Mouse (Mus musculus) layer of hippocampus, postnatal 25 days (tissue): ENCODE results near the gene Tmem230. TPM values are rescaled to one million over a fixed set of nuclear protein-coding genes. Genes with fewer than 3 reads are reported as not detected.
A peak's percentile ranks its signal among the peaks of the same experiment; 100 is the strongest.
"Not testable (repeated sequence)": the region's sequence is repeated elsewhere in the genome, so short reads cannot be mapped to it uniquely, and the experiment has no call there.

Experiments used
- DNase-seq, 2 experiments: peaks; one replicate each; pipeline ENCODE4 v3.0.0; 2022; ENCODE audit warnings: mixed read lengths in 2 of 2, low spot score in 1 of 2; ENCODE audit errors: extremely low spot score in 1 of 2
- total RNA-seq, 2 experiments: library from RNA; stranded (reverse); gene quantifications; 2 replicates each; pipeline ENCODE4 v1.2.3; 2021

Gene Tmem230
- total RNA-seq, 2 experiments from 2014 or later = 27.4 to 29.6 TPM

- no peak for DNase-seq
These were observed 27.9 kb upstream of the Tmem230 start for GRCm38 (mm10) chr2:132275527-132275926.

- no peak for DNase-seq
These were observed 25.2 kb upstream of the Tmem230 start for GRCm38 (mm10) chr2:132272694-132273389.

- no peak for DNase-seq
These were observed 22.8 kb upstream of the Tmem230 start for GRCm38 (mm10) chr2:132270331-132270951.

GRCm38 (mm10) chr2:132269217-132269616, 21.6 kb upstream of the Tmem230 start:
- DNase-seq = no peak

GRCm38 (mm10) chr2:132266086-132266485, 18.5 kb upstream of the Tmem230 start:
- DNase-seq = no peak

- no peak for DNase-seq
These were observed 17.6 kb upstream of the Tmem230 start for GRCm38 (mm10) chr2:132265196-132265595.

GRCm38 (mm10) chr2:132264266-132264710, 16.7 kb upstream of the Tmem230 start:
- DNase-seq = no peak

GRCm38 (mm10) chr2:132263421-132264265, 16.0 kb upstream of the Tmem230 start:
- no peak for DNase-seq

- peak; percentile 96 for DNase-seq
These were observed 15.3 kb upstream of the Tmem230 start, which contains the start of gene Cds2 for GRCm38 (mm10) chr2:132262879-132263398. TSS of gene Cds2 (plus strand) at chr2:132263148.

GRCm38 (mm10) chr2:132262175-132262574, 14.6 kb upstream of the Tmem230 start:
- no peak for DNase-seq

GRCm38 (mm10) chr2:132260601-132261000, 13.0 kb upstream of the Tmem230 start:
- no peak for DNase-seq

- no peak for DNase-seq
These were observed 9.9 kb upstream of the Tmem230 start for GRCm38 (mm10) chr2:132257350-132258068.

- DNase-seq = no peak
These were observed 6.0 kb upstream of the Tmem230 start for GRCm38 (mm10) chr2:132253603-132254002.

GRCm38 (mm10) chr2:132252542-132253528, 5.2 kb upstream of the Tmem230 start, which contains the start of gene Pcna:
TSS of gene Pcna (minus strand) at chr2:132253314.
- DNase-seq = peak; percentile 83 to 87

- DNase-seq = no peak
These were observed 4.3 kb upstream of the Tmem230 start for GRCm38 (mm10) chr2:132251911-132252310.

GRCm38 (mm10) chr2:132243370-132243769, 4.2 kb downstream of the Tmem230 start:
- DNase-seq = no peak

- peak; percentile 38 to 75 for DNase-seq
These were observed 7.2 kb downstream of the Tmem230 start for GRCm38 (mm10) chr2:132240457-132240856.

- not testable (repeated sequence) for DNase-seq
These were observed 8.2 kb downstream of the Tmem230 start for GRCm38 (mm10) chr2:132239434-132239833.

GRCm38 (mm10) chr2:132235975-132236374, 11.6 kb downstream of the Tmem230 start:
- no peak for DNase-seq
